Mouse (Mus musculus): ENCODE results near the gene Tmem131. TPM values are rescaled to one million over a fixed set of nuclear protein-coding genes. Genes with fewer than 3 reads are reported as not detected.
A peak's percentile ranks its signal among the peaks of the same experiment; 100 is the strongest.

Tmem131 gene
- polyA plus RNA-seq, 1 experiment from 2014 or later = 19.9 TPM

GRCm38 (mm10) chr1:36871238-36871637 is 72.2 kb downstream of the Tmem131 start:
- no peak overlapping the region for H3K27ac ChIP-seq
- peaks cover 23% of the 10 kb centered on the region; the same call in 1 of the 2 replicates for H3K36me3 ChIP-seq
- H3K9ac ChIP-seq = no peak overlapping the region
- 67% methylated on average over 4 of the region's 4 CpGs for whole genome bisulfite sequencing
- no peaks in the 10 kb centered on the region for H3K27me3 ChIP-seq
- no peak overlapping the region for H3K4me2 ChIP-seq (replicated peaks)
- no peaks in the 10 kb centered on the region for H3K4me1 ChIP-seq
- H3K9me3 ChIP-seq = no peaks in the 10 kb centered on the region
- H3K4me3 ChIP-seq = no peak overlapping the region
- ATAC-seq (ENCODE audit: insufficient number of reproducible peaks, insufficient read depth, low FRiP score, low TSS enrichment) = no peak

GRCm38 (mm10) chr1:36870518-36870917 is 72.9 kb downstream of the Tmem131 start:
- H3K36me3 ChIP-seq = peaks cover 21% of the 10 kb centered on the region; the same call in 1 of the 2 replicates
- ATAC-seq (ENCODE audit: insufficient number of reproducible peaks, insufficient read depth, low FRiP score, low TSS enrichment) = no peak
- H3K9me3 ChIP-seq = no peaks in the 10 kb centered on the region
- 78% methylated on average over 1 of the region's 1 CpGs for WGBS
- no peak overlapping the region for H3K27ac ChIP-seq
- no peak overlapping the region for H3K9ac ChIP-seq
- no peaks in the 10 kb centered on the region for H3K27me3 ChIP-seq
- no peaks in the 10 kb centered on the region for H3K4me1 ChIP-seq
- no peak overlapping the region for H3K4me3 ChIP-seq
- H3K4me2 ChIP-seq (replicated peaks) = no peak overlapping the region

GRCm38 (mm10) chr1:36864757-36865156 is 78.7 kb downstream of the Tmem131 start:
- no peaks in the 10 kb centered on the region for H3K27me3 ChIP-seq
- H3K36me3 ChIP-seq = peaks cover 6% of the 10 kb centered on the region; the same call in 1 of the 2 replicates
- 76% methylated on average over 3 of the region's 3 CpGs for WGBS
- H3K27ac ChIP-seq = no peak overlapping the region
- H3K4me3 ChIP-seq = no peak overlapping the region
- ATAC-seq (ENCODE audit: insufficient number of reproducible peaks, insufficient read depth, low FRiP score, low TSS enrichment) = no peak
- peaks cover 22% of the 10 kb centered on the region; the same call in 1 of the 2 replicates for H3K4me1 ChIP-seq
- H3K9me3 ChIP-seq = no peaks in the 10 kb centered on the region
- no peak overlapping the region for H3K4me2 ChIP-seq (replicated peaks)
- no peak overlapping the region for H3K9ac ChIP-seq

GRCm38 (mm10) chr1:36861775-36862174 is 81.7 kb downstream of the Tmem131 start:
- no peaks in the 10 kb centered on the region for H3K9me3 ChIP-seq
- no peak for ATAC-seq (ENCODE audit: insufficient number of reproducible peaks, insufficient read depth, low FRiP score, low TSS enrichment)
- 0 out of 2 replicates have a peak overlapping the region, but pooled peaks have one; percentile 7 for H3K27ac ChIP-seq
- WGBS = 85% methylated on average over 2 of the region's 2 CpGs
- no peaks in the 10 kb centered on the region for H3K27me3 ChIP-seq
- no peak overlapping the region for H3K9ac ChIP-seq
- H3K36me3 ChIP-seq = no peaks in the 10 kb centered on the region
- no peak overlapping the region for H3K4me2 ChIP-seq (replicated peaks)
- H3K4me1 ChIP-seq = peaks cover 22% of the 10 kb centered on the region; the same call in 1 of the 2 replicates
- no peak overlapping the region for H3K4me3 ChIP-seq

GRCm38 (mm10) chr1:36860876-36861275 is 82.6 kb downstream of the Tmem131 start:
- H3K27ac ChIP-seq = peak overlapping the region; percentile 61; the same call in 1 of the 2 replicates

GRCm38 (mm10) chr1:36860431-36860849 is 83.0 kb downstream of the Tmem131 start:
- H3K27ac ChIP-seq = peak overlapping the region; percentile 61
- no peak for ATAC-seq (ENCODE audit: insufficient number of reproducible peaks, insufficient read depth, low FRiP score, low TSS enrichment)
- no peak overlapping the region for H3K9ac ChIP-seq

More at GRCm38 (mm10) chr1:36860876-36861275, 82.6 kb downstream of the Tmem131 start:
- H3K4me2 ChIP-seq (replicated peaks) = no peak overlapping the region
- H3K9ac ChIP-seq = no peak overlapping the region
- H3K4me1 ChIP-seq = peaks cover 22% of the 10 kb centered on the region; the same call in 1 of the 2 replicates
- ATAC-seq (ENCODE audit: insufficient number of reproducible peaks, insufficient read depth, low FRiP score, low TSS enrichment) = no peak
- no peak overlapping the region for H3K4me3 ChIP-seq
- H3K27me3 ChIP-seq = no peaks in the 10 kb centered on the region
- 21% methylated on average over 1 of the region's 1 CpGs for WGBS
- H3K36me3 ChIP-seq = no peaks in the 10 kb centered on the region
- H3K9me3 ChIP-seq = no peaks in the 10 kb centered on the region

GRCm38 (mm10) chr1:36857081-36857480 is 86.4 kb downstream of the Tmem131 start:
- no peaks in the 10 kb centered on the region for H3K9me3 ChIP-seq
- ATAC-seq (ENCODE audit: insufficient number of reproducible peaks, insufficient read depth, low FRiP score, low TSS enrichment) = no peak
- 94% methylated on average over 6 of the region's 6 CpGs for WGBS
- peaks cover 15% of the 10 kb centered on the region; the same call in 1 of the 2 replicates for H3K36me3 ChIP-seq
- H3K4me2 ChIP-seq (replicated peaks) = no peak overlapping the region
- no peak overlapping the region for H3K9ac ChIP-seq
- no peak overlapping the region for H3K27ac ChIP-seq
- no peaks in the 10 kb centered on the region for H3K27me3 ChIP-seq
- peaks cover 22% of the 10 kb centered on the region; the same call in 1 of the 2 replicates for H3K4me1 ChIP-seq
- no peak overlapping the region for H3K4me3 ChIP-seq

More at GRCm38 (mm10) chr1:36860431-36860849, 83.0 kb downstream of the Tmem131 start:
- Histone ChIP-seq H3K27me3 (no peaks in the 10 kb centered on the region), H3K9me3 (no peaks in the 10 kb centered on the region), H3K4me2 (replicated peaks) (no peak overlapping the region), H3K4me3 (no peak overlapping the region), H3K4me1 (peaks cover 22% of the 10 kb centered on the region; the same call in 1 of the 2 replicates), H3K36me3 (no peaks in the 10 kb centered on the region)
- 19% methylated on average over 4 of the region's 4 CpGs for WGBS

- no peak overlapping the region for H3K4me3 ChIP-seq
- H3K27ac ChIP-seq = no peak overlapping the region
- H3K36me3 ChIP-seq = peaks cover 16% of the 10 kb centered on the region; the same call in 1 of the 2 replicates
- H3K27me3 ChIP-seq = no peaks in the 10 kb centered on the region
- H3K4me1 ChIP-seq = no peaks in the 10 kb centered on the region
- ATAC-seq (ENCODE audit: insufficient number of reproducible peaks, insufficient read depth, low FRiP score, low TSS enrichment) = no peak
- H3K9ac ChIP-seq = no peak overlapping the region
- no peak overlapping the region for H3K4me2 ChIP-seq (replicated peaks)
- 87% methylated on average over 10 of the region's 10 CpGs for WGBS
- H3K9me3 ChIP-seq = no peaks in the 10 kb centered on the region
Observed at GRCm38 (mm10) chr1:36854198-36854765, 89.2 kb downstream of the Tmem131 start.

GRCm38 (mm10) chr1:36852085-36852484 is 91.4 kb downstream of the Tmem131 start:
- 76% methylated on average over 6 of the region's 6 CpGs for WGBS
- no peak overlapping the region for H3K4me2 ChIP-seq (replicated peaks)
- H3K27me3 ChIP-seq = no peaks in the 10 kb centered on the region

GRCm38 (mm10) chr1:36851392-36851791 is 92.1 kb downstream of the Tmem131 start:
- Histone ChIP-seq H3K9me3 (no peaks in the 10 kb centered on the region), H3K9ac (no peak overlapping the region), H3K27ac (no peak overlapping the region), H3K4me2 (replicated peaks) (no peak overlapping the region), H3K4me3 (no peak overlapping the region), H3K27me3 (no peaks in the 10 kb centered on the region), H3K4me1 (no peaks in the 10 kb centered on the region), H3K36me3 (peaks cover 16% of the 10 kb centered on the region; the same call in 1 of the 2 replicates)
- ATAC-seq (ENCODE audit: insufficient number of reproducible peaks, insufficient read depth, low FRiP score, low TSS enrichment) = no peak
- 81% methylated on average over 4 of the region's 4 CpGs for WGBS

More at GRCm38 (mm10) chr1:36852085-36852484, 91.4 kb downstream of the Tmem131 start:
- H3K27ac ChIP-seq = no peak overlapping the region
- no peak overlapping the region for H3K4me3 ChIP-seq
- H3K9me3 ChIP-seq = no peaks in the 10 kb centered on the region
- ATAC-seq (ENCODE audit: insufficient number of reproducible peaks, insufficient read depth, low FRiP score, low TSS enrichment) = no peak
- peaks cover 16% of the 10 kb centered on the region; the same call in 1 of the 2 replicates for H3K36me3 ChIP-seq
- H3K9ac ChIP-seq = no peak overlapping the region
- no peaks in the 10 kb centered on the region for H3K4me1 ChIP-seq

- Histone ChIP-seq H3K4me2 (replicated peaks) (no peak overlapping the region), H3K4me1 (peaks cover 7% of the 10 kb centered on the region), H3K27me3 (no peaks in the 10 kb centered on the region), H3K9me3 (no peaks in the 10 kb centered on the region), H3K36me3 (peaks cover 8% of the 10 kb centered on the region; the same call in 1 of the 2 replicates), H3K4me3 (no peak overlapping the region), H3K9ac (no peak overlapping the region), H3K27ac (no peak overlapping the region)
- 64% methylated on average over 1 of the region's 1 CpGs for WGBS
- ATAC-seq (ENCODE audit: insufficient number of reproducible peaks, insufficient read depth, low FRiP score, low TSS enrichment) = no peak
Observed at GRCm38 (mm10) chr1:36848036-36848435, 95.4 kb downstream of the Tmem131 start.

- Histone ChIP-seq H3K4me1 (peaks cover 7% of the 10 kb centered on the region), H3K4me2 (replicated peaks) (no peak overlapping the region), H3K27ac (no peak overlapping the region), H3K27me3 (no peaks in the 10 kb centered on the region), H3K36me3 (peaks cover 3% of the 10 kb centered on the region; the same call in 1 of the 2 replicates), H3K4me3 (no peak overlapping the region), H3K9ac (no peak overlapping the region), H3K9me3 (no peaks in the 10 kb centered on the region)
- WGBS = 89% methylated on average over 8 of the region's 8 CpGs
- ATAC-seq (ENCODE audit: insufficient number of reproducible peaks, insufficient read depth, low FRiP score, low TSS enrichment) = no peak
Observed at GRCm38 (mm10) chr1:36847276-36847675, 96.2 kb downstream of the Tmem131 start.

All from embryonic facial prominence, embryonic 12.5 days (tissue).